Mouse (Mus musculus): ENCODE data around the gene Ammecr1.

DNA sequence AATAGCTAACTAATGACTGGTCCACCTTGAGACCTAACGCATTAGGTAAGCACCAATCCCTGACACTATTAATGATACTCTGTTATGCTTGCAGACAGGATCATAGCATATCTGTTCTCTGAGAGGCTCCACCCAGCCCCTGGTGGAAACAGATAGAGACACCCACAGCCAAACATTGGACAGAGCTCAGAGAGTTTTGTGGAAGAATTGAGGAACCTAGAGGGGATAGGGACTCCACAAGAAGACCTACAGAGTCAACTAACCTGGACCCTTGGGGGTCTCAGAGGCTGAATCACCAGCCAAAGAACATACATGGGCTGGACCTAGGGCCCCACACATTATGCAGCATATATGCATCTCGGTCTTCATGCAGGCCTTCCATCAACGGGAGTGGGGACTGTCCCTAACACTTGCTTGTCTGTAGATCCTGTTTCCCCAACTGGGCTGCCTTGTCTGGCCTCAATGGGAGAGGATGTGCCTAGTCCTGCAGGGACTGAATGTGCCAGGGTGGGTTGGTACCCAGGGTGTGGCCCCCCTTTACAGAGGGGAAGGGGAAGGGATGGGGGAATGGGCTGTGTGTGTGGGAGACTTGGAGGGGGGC is 15.1 kb upstream of the Ammecr1 start:
- TF ChIP-seq CTCF (IDR thresholded peaks at IDR 0.05; ENCODE audit: low read depth) = no peak
- TF ChIP-seq EP300 (optimal IDR thresholded peaks at IDR 0.05) = no peak
